Mouse (Mus musculus) kidney, embryonic 16.5 days (tissue): ENCODE data around the gene Aars. TPM values are rescaled to one million over a fixed set of nuclear protein-coding genes. Genes with fewer than 3 reads are reported as not detected.

Experiments used
- ATAC-seq: fragments of 200-750 bp; cut with Nextera tagmentation; 2 replicates; pipeline ENCODE4 v1.8.0; 2017; ENCODE audit warnings: moderate TSS enrichment; ENCODE audit not compliant: low FRiP score, low TSS enrichment
- H3K27ac ChIP-seq: fragments of 300-500 bp; sonication (generic); 2 replicates; pipeline ENCODE4 v1.5.1; 2014; ENCODE audit warnings: low read length
- H3K27me3 ChIP-seq: fragments of 300-500 bp; sonication (generic); 2 replicates; pipeline ENCODE4 v1.6.1; 2014; ENCODE audit warnings: low read length, control low read depth, mixed read lengths; ENCODE audit not compliant: insufficient read depth
- H3K36me3 ChIP-seq: fragments of 300-500 bp; sonication (generic); 2 replicates; pipeline ENCODE4 v1.6.1; 2014; ENCODE audit warnings: low read length, control low read depth, mixed read lengths; ENCODE audit not compliant: insufficient read depth
- H3K4me1 ChIP-seq: fragments of 300-500 bp; sonication (generic); 2 replicates; pipeline ENCODE4 v1.6.1; 2014; ENCODE audit warnings: low read length, control low read depth, mixed read lengths; ENCODE audit not compliant: insufficient read depth
- H3K4me2 ChIP-seq: fragments of 300-500 bp; sonication (generic); replicated peaks from 2 replicates; pipeline ENCODE4 v1.6.1; 2014; ENCODE audit warnings: low read depth, low read length
- H3K4me3 ChIP-seq: fragments of 300-500 bp; sonication (generic); 2 replicates; pipeline ENCODE4 v1.5.1; 2014; ENCODE audit warnings: mild to moderate bottlenecking, low read length
- H3K9ac ChIP-seq: fragments of 300-500 bp; sonication (generic); replicated peaks from 2 replicates; pipeline ENCODE4 v1.6.1; 2014; ENCODE audit warnings: low read length
- H3K9me3 ChIP-seq: fragments of 300-500 bp; sonication (generic); 2 replicates; pipeline ENCODE4 v1.6.1; 2016; ENCODE audit warnings: low read length, control low read depth
- WGBS: fragments of 180-500 bp; shearing (Covaris S2); extraction: QIAGEN DNeasy Blood & Tissue Kit; methylation state at CpG from one replicate; pipeline ENCODE4 v1.1.7; 2014; 5-methylcytosine and 5-hydroxymethylcytosine counted together
- polyA plus RNA-seq: library from polyadenylated mRNA; unstranded; fragments of >200 nt; fragmentation: Nextera tagmentation; extraction: Ambion mirVana; gene quantifications from 2 replicates; pipeline ENCODE4 v1.2.1, GENCODE M21; 2015

Aars gene
- polyA plus RNA-seq, 1 experiment from 2014 or later: 57.7 TPM

DNA sequence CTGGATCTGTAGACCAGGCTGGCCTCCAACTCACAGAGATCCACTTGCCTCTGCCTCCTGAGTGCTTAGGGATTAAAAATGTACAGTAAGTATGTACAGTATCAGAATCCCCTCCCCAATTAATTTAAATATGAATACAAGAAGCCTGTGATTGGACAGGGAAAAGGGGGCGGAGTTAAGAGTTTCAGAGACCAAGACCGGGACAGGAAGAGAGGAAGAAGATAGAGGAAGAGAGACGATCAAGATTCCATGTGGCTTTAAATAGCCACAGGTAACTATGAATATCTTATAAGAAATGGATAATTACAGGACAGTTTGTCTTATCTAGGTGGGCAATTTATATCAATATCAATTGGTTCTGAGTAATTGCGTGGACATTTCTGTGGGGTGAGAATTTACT lies 3.4 kb upstream of the Aars start:
- no peak for ATAC-seq
- no peak overlapping the region for H3K9ac ChIP-seq
- 0 out of 2 replicates have a peak, but pooled peaks cover 4% of the 10 kb centered on the region for H3K27me3 ChIP-seq
- no peak overlapping the region for H3K4me2 ChIP-seq
- no peak overlapping the region for H3K4me3 ChIP-seq
- WGBS: 54% methylated on average over 4 of the region's 4 CpGs
- H3K36me3 ChIP-seq: no peaks in the 10 kb centered on the region
- peaks cover 3% of the 10 kb centered on the region for H3K4me1 ChIP-seq
- H3K27ac ChIP-seq: no peak overlapping the region
- H3K9me3 ChIP-seq: no peaks in the 10 kb centered on the region

GRCm38 (mm10) chr8:111030045-111030444 lies 2.9 kb upstream of the Aars start:
- Histone ChIP-seq H3K4me3 (no peak overlapping the region), H3K9me3 (no peaks in the 10 kb centered on the region), H3K4me2 (no peak overlapping the region), H3K27me3 (0 out of 2 replicates have a peak, but pooled peaks cover 4% of the 10 kb centered on the region), H3K36me3 (no peaks in the 10 kb centered on the region), H3K4me1 (peaks cover 8% of the 10 kb centered on the region), H3K9ac (no peak overlapping the region), H3K27ac (no peak overlapping the region)
- WGBS: 81% methylated on average over 6 of the region's 6 CpGs
- ATAC-seq: no peak

DNA sequence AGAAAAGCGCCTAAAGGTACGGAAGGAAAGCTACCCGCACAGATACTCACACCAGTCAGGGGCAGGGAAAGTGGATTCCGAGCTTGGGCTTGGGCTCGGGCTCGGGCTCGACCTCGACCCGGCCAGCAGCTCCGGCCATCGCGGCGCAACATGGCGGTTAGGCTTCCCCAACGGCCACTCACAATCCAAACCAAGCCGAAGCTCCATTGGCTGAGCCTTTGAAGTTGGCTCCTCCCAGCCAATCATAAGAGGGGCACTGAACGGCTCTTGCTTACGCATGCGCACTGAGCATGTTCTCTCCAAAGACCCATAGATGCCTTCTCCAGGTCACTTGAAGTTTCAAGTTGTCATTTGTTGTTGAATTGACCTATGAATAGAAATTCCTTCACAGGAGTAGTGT lies 1.4 kb upstream of the Aars start, which contains the start of gene Ddx19b:
Ddx19b (minus strand) TSS at position 180 of the 400 bp plus-strand sequence.
- Histone ChIP-seq H3K4me3 (no peak within 1 kb of the TSS), H3K9me3 (no peaks in the 10 kb centered on the region), H3K27me3 (0 out of 2 replicates have a peak, but pooled peaks cover 4% of the 10 kb centered on the region), H3K9ac (no peak within 1 kb of the TSS), H3K4me2 (no peak within 1 kb of the TSS), H3K36me3 (peaks cover 3% of the 10 kb centered on the region; the same call in 1 of the 2 replicates), H3K27ac (no peak within 1 kb of the TSS), H3K4me1 (peaks cover 15% of the 10 kb centered on the region)
- no peak for ATAC-seq
- WGBS: 94% methylated on average over 19 of the region's 19 CpGs

DNA sequence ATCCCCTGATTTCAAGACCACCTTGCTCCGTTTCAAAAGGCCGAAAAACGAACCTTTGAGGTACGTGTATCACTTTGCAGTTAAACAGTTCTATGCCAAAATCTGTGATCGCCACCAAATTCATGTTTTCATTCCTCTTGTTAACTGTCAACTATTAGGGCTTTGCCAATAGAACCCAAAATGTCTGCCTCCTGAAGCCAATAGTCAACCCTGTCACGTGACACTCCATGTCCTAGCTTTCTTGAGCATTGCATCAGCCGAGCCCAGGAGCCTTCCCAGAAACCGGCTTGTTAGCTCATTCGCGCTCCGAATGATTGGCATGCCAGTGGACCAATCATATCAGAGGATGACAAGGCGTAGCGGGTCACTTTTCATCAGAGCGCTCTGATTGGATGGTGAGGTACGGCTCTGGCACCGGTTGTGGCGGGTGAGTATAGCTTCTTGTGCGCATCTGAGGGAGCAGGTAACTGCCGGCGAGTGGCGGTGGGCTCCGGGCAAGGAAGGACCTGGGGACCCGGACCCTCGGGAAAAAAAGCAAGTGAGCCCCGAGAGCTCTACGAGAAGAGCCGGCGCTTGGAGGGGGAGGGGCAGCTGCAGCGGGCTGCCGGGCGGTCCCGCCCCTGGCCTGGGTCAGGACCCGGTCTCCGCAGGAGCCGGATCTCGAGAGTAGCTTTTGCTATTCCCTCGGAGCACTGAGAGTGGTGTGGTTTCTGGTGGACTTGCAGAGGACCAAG lies 705 bp downstream of the Aars start:
- Histone ChIP-seq H3K36me3 (peaks cover 19% of the 10 kb centered on the region), H3K9ac (peak overlapping the region; percentile 73), H3K9me3 (no peaks in the 10 kb centered on the region), H3K27me3 (0 out of 2 replicates have a peak, but pooled peaks cover 4% of the 10 kb centered on the region), H3K4me2 (peak overlapping the region; percentile 72), H3K4me1 (peaks cover 15% of the 10 kb centered on the region), H3K27ac (peak overlapping the region; percentile 66), H3K4me3 (peak overlapping the region; percentile 70)
- peak; percentile 99 for ATAC-seq
- 5% methylated on average over 37 of the region's 37 CpGs for WGBS

GRCm38 (mm10) chr8:111034276-111034675 lies 1.3 kb downstream of the Aars start:
- Histone ChIP-seq H3K4me1 (peaks cover 15% of the 10 kb centered on the region), H3K27me3 (0 out of 2 replicates have a peak, but pooled peaks cover 4% of the 10 kb centered on the region), H3K27ac (peak overlapping the region; percentile 66), H3K9ac (peak overlapping the region; percentile 73), H3K36me3 (peaks cover 25% of the 10 kb centered on the region), H3K4me2 (peak overlapping the region; percentile 72), H3K4me3 (peak overlapping the region; percentile 70), H3K9me3 (no peaks in the 10 kb centered on the region)
- no peak for ATAC-seq
- WGBS: 17% methylated on average over 12 of the region's 12 CpGs

GRCm38 (mm10) chr8:111036591-111036990 lies 3.6 kb downstream of the Aars start:
- Histone ChIP-seq H3K4me2 (no peak overlapping the region), H3K9ac (no peak overlapping the region), H3K9me3 (no peaks in the 10 kb centered on the region), H3K27me3 (0 out of 2 replicates have a peak, but pooled peaks cover 2% of the 10 kb centered on the region), H3K36me3 (peaks cover 44% of the 10 kb centered on the region), H3K27ac (no peak overlapping the region), H3K4me1 (peaks cover 15% of the 10 kb centered on the region), H3K4me3 (no peak overlapping the region)
- 91% methylated on average over 15 of the region's 15 CpGs for WGBS
- no peak for ATAC-seq

GRCm38 (mm10) chr8:111042546-111042945 lies 9.6 kb downstream of the Aars start:
- Histone ChIP-seq H3K27ac (no peak overlapping the region), H3K27me3 (no peaks in the 10 kb centered on the region), H3K4me1 (no peaks in the 10 kb centered on the region), H3K4me2 (no peak overlapping the region), H3K9me3 (no peaks in the 10 kb centered on the region), H3K36me3 (peaks cover 91% of the 10 kb centered on the region), H3K4me3 (no peak overlapping the region), H3K9ac (no peak overlapping the region)
- no peak; the same call in 1 of the 2 replicates for ATAC-seq
- WGBS: 94% methylated on average over 19 of the region's 19 CpGs

GRCm38 (mm10) chr8:111044003-111044734 lies 11.2 kb downstream of the Aars start:
- Histone ChIP-seq H3K4me2 (no peak overlapping the region), H3K27me3 (no peaks in the 10 kb centered on the region), H3K27ac (no peak overlapping the region), H3K9me3 (no peaks in the 10 kb centered on the region), H3K9ac (no peak overlapping the region), H3K4me3 (no peak overlapping the region), H3K36me3 (peaks cover 93% of the 10 kb centered on the region), H3K4me1 (no peaks in the 10 kb centered on the region)
- no peak for ATAC-seq
- 53% methylated on average over 2 of the region's 2 CpGs for WGBS

GRCm38 (mm10) chr8:111048694-111049093 lies 15.8 kb downstream of the Aars start:
- H3K27ac ChIP-seq: no peak overlapping the region
- H3K27me3 ChIP-seq: no peaks in the 10 kb centered on the region
- H3K9ac ChIP-seq: no peak overlapping the region
- no peak for ATAC-seq
- H3K36me3 ChIP-seq: peaks cover 92% of the 10 kb centered on the region
- no peaks in the 10 kb centered on the region for H3K4me1 ChIP-seq
- H3K9me3 ChIP-seq: no peaks in the 10 kb centered on the region
- 92% methylated on average over 2 of the region's 2 CpGs for WGBS
- H3K4me3 ChIP-seq: no peak overlapping the region
- H3K4me2 ChIP-seq: no peak overlapping the region

DNA sequence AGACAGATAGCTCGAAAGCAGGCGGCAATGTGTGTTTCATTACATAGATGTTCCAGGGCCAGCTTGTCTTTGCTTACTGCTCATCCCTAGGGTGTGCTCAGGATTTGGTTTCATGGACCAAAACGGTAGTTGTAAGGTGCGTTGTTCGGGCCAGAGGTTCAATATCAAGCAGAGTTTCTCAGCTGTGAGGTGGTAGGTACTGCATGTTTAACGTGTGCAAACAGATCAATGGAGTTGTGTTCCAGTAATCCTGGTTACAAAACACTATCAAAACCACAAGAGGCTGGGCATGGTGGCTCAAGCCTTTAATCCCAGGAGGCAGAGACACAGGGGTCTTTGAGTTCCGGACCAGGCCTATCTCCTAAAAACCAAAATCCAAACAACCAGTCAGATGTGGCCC lies 16.2 kb downstream of the Aars start:
- no peaks in the 10 kb centered on the region for H3K27me3 ChIP-seq
- no peak overlapping the region for H3K27ac ChIP-seq
- no peak for ATAC-seq
- H3K36me3 ChIP-seq: peaks cover 92% of the 10 kb centered on the region
- no peak overlapping the region for H3K9ac ChIP-seq
- H3K4me1 ChIP-seq: no peaks in the 10 kb centered on the region
- no peak overlapping the region for H3K4me2 ChIP-seq
- no peaks in the 10 kb centered on the region for H3K9me3 ChIP-seq
- 94% methylated on average over 7 of the region's 7 CpGs for WGBS
- H3K4me3 ChIP-seq: no peak overlapping the region
